Mouse (Mus musculus) layer of hippocampus, postnatal 14 days (tissue): ENCODE results near the gene Fbxo34. TPM values are rescaled to one million over a fixed set of nuclear protein-coding genes. Genes with fewer than 3 reads are reported as not detected.

Source experiments
- DNase-seq, 2 experiments: peaks; one replicate each; pipeline ENCODE4 v3.0.0; 2021 to 2022; ENCODE audit warnings: low spot score in 2 of 2, mixed read lengths in 1 of 2
- total RNA-seq, 2 experiments: library from RNA; stranded (reverse); gene quantifications; 2 replicates each; pipeline ENCODE4 v1.2.3; 2021

Fbxo34 gene
- total RNA-seq, 2 experiments from 2014 or later = 72.5 to 87.0 TPM

DNA sequence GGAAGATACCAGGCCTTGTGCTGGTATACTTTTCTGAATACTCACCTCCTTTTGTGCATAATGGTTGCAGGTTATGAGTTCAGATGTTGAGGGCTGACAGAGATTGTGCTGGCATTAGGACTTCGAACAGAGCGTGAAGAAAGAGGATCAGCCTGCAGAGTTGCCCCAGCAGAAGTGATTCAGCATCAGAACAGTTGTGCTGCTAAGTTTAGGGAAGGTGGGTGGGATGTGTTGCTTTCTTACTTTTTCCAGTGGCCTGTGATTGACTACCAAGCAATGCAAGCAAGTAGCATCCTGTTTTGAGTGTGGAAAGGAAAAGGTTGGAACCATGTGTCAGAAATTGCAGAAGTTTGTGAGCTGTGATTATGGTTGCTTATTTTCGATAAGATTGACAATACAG lies 63.4 kb downstream of the Fbxo34 start:
- DNase-seq = no peak

DNA sequence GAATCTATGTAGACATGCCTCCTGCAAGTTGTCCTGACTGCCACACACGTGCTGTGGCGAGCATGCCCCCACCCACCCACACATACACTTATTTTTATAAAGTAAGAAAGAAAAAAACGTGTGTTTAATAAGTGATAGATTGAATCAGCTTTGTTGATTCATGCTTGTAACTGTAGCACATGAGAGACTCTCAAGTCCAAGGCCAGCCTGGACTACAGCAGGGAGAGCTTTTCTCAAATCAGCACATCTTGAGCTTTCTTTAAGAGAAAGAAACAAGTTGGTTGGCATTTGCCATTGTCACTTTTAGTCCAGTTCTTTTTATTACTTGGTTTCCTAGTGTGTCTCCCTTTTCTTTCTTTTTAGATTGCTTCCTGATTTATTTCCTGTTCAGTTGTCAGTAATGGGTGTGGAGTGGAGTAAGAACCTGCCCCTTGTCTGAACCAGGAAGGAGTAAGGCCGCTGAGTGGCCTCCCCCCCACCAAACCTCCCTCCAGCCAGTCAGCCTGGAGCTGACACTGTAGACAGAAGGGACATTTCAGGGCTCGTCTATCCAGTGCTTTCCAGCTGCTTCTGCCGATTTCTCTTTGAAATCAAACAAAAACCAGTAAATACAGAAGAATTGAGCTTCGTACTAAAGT lies 64.7 kb downstream of the Fbxo34 start:
- no peak for DNase-seq

DNA sequence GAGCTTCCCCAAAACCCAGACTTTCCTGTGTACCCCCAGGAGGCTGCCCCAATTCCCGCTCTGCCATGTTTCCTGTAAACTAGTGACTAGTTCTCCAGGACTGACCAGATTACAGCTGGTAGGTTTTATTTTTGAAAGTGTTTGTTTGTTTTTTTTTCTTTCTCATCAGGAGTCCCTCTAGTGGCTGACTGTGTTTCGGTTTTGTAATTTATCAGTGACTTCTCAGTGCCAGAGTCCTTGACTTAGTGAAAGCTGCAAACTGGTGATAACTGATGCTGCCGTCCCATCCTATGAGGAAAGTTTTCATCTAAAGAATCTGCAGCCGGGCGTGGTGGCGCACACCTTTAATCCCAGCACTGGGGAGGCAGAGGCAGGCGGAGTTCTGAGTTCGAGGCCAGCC lies 65.4 kb downstream of the Fbxo34 start:
- DNase-seq = no peak

DNA sequence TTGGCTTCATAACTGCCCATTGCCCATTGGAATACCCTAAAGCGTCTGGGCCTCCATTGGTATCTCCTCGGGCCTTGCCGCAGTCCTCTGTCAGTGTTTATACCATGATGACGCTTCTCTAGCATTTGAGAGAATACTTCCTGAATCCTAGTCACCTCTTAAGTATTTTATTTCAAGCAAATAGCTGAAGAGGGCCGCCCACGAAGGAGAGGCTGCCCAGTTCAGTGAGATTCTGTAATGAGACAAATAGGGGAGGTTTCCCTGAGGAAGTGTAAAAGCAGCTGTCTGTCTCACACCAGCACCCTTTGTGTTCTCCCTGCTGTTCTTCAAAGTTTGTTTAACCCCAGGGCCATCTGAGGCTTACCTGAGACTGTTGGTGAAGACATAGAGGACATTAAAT lies 66.5 kb downstream of the Fbxo34 start:
- DNase-seq = no peak

DNA sequence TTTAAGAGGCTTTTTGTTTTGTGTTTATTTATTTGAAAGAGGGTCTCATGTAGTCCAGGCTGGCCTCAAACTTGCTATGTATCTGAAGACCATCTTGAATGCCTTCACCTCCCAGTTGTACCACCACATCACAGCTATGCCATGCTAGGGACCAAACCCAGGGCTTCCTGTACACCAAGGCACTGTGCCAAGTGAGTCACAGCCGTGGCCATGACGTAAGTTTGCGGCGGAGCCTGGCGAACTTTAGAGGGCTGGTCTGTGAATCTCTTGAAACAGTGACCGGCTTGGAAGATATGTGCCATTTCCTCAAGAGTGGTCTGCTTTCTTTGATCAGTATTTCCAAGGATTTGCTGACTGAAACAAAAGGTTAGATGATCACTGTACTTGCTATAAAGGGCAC lies 68.4 kb downstream of the Fbxo34 start:
- DNase-seq = no peak

DNA sequence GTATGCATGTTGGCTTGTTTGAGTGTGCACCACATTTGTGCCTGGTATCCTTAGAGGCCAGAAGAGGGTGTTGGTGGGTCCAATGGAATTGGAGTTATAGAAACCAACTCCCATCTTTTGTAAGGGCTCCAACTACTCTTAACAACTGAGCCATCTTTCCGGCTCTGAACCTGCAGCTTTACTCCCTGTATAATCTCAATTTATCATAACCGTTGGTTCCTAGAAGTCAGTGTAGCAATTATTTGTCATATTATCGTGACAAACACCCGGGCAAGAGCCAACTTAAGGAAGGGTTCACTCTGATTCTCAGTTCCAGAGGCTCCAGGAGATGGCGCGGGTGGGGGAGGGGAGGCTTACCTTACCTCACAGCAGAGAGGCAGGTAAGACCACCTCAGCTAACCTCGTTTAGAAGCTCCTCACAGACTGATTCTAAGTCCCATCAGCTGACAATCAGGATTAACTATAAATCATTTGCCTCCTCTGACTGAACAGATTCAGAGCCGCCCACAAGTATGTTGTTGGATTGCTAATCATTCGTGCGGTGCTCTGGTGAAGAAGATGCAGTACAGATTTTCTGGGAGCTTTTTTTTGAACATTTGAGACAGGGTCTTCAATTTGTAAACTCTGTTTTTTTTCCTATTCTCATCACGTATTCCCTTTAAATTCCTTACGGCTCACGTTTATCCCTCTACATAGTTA lies 70.7 kb downstream of the Fbxo34 start:
- DNase-seq = peak in 1 of 2 experiments; percentile 55

DNA sequence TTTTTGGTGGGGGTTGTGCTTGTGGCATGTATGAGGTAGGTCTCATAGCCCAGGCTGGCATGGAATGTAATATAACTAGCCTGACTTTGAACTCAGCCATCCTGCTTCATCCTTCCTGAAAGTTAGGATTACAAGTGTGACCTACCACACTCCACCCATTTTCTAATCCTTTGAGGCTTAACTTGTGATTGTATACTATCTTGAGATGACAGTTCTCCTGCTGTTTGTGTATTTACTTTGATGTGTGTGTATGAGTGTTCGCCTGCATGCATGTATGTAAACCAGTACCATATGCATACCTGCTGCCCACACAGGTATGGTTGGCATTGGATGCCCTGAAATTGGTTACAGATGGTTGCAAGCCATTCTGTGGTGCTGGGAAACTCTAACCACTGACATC lies 71.4 kb downstream of the Fbxo34 start:
- DNase-seq = no peak

DNA sequence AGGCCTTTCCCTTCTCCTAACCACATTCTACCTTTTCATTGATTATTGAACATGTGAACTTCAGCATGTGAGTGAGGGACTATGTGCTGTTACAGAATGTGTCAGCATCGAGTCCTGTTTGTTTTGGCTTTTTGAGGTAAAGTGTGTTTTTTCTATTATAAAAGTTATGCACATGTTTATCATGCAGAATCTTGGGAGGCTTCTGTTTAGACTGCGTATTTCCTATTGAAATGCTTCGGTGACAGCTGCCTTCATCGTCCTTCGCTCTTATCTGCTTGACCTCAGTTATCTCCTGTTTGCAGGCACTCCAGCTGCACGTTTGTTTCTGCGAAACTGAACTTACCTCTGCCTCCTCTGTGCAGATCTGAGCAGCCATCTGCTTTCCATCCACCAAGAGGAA lies 72.1 kb downstream of the Fbxo34 start:
- DNase-seq = no peak

DNA sequence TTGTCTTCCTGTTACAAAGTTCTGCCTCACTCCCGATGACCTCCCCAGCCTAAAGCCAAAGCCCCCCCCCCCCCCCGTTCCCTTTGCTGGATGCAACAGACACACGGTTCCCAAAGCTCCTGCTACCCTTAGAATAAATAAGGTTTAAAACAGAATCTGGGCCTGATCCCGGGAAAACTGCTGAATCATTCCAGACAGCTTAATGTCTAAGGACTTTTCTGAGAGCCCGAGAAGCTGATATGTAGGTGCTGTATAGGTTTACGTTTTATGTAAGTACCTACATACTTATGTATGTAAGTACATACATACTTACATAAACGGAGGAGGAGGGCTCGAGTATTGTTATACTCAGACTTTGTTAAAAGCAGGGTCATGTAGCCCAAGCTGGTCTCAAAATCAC lies 75.2 kb downstream of the Fbxo34 start:
- DNase-seq = no peak

DNA sequence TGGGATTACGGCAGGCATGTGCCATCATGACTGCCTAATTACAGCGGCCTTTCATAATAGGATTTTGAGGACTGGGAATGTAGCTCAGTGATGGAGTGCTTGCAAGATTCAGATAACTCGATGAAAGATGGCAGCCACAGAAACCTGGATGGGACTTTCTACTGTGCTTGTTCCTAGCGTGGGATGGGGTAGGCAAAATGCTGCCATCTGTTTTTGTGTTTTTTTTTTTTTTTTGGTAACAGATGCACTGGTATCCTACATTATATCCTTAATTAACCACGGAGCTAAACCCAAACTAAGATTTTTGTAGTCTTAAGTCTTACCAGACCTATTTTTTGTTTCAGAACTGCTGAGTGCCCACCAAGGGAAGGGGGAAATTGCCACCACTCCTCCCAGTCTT lies 75.6 kb downstream of the Fbxo34 start:
- peak in 1 of 2 experiments; percentile 61 for DNase-seq

DNA sequence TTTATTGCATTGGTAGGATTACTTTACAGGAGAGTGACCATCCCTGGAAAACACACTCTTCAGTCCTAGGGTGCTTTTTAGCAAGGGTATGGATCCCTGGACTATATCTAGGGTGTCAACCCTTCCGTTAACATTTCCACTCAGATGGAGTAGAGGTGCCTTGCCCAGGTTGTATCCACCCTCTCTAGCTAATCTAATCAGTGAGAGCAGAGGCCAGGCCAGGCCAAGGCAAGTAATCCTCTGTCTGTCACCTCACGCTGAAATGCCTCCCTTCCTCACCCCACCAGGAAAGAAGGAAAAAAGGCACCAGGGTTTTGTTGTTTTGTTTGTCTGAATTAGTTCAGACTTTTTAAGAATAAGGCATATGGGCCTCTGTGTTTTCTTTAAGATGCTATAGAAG lies 77.6 kb downstream of the Fbxo34 start:
- DNase-seq = no peak

DNA sequence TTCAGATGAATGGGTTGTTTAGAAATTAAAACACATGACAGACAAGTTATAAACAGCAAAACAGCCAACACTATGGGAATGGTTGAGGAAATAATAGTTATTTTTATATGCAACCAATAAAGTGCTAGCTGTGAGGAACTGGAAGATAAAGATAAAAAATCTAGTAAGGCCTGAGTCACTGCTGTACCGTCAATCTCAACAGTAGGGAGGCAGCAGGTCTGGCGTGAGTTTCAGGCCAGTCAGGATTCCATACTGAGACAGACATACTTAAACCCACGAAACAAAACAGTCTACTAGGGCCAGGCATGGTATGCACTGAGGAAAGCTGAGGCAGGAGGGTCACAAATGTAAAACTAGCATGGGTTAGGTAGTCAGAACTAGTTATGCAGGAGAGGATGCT lies 78.1 kb downstream of the Fbxo34 start:
- no peak for DNase-seq

DNA sequence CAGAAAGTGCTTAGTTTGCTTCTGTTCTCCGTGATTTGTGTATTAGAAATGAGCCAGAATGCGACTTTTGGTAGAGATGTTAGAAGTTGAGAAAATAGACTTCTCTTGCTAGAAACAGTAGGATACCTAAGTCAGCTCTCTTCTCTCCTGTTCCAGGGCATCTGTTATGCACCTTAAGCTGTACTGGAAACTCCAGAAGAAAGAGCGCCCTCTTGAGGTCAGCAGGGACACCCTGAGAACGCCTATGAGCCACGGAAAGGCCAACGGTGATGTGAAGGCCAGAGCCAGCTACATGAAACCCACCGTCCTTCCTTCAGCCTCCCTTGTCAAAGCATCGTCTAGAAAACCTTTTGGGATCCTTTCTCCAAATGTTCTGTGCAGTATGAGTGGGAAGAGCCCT lies 78.8 kb downstream of the Fbxo34 start:
- DNase-seq = peak; percentile 45 to 71

DNA sequence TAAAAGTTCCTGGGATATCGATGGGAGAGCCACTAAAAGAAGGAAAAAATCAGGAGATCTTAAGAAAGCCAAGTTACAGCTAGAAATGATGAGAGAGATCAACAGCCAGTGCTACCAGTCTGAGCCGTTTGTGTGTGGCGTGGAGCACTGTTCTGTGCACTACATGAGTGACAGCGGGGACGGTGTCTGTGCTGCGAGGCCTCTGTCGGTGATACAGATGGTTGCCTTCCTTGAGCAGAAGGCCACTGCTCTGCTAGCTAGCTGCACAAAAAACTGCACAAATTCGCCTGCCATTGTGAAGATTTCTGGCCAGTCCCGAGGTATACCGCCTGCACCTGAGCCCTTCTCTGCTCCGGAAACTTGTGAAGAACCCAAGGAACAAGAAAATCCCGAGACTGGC lies 79.4 kb downstream of the Fbxo34 start:
- DNase-seq = peak in 1 of 2 experiments; percentile 31

DNA sequence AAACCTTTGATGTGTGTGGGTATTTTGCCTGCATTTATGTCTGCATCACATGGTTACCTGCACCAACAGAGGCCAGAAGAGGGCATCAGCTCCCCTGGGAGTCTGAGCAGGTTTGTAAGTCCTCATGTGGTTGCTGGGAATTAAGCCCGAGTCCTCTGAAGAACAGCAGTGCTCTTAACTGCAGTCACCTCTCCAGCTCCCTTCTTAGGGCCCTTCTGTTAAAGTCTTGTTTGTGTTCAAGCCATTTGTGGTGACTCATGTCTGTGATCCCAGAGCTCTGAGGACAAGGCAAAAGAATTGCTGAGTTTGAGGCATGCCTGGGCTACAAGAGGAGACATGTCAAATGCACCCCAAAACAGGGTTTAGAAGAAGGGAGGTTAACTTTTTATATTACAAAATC lies 82.3 kb downstream of the Fbxo34 start:
- DNase-seq = no peak

DNA sequence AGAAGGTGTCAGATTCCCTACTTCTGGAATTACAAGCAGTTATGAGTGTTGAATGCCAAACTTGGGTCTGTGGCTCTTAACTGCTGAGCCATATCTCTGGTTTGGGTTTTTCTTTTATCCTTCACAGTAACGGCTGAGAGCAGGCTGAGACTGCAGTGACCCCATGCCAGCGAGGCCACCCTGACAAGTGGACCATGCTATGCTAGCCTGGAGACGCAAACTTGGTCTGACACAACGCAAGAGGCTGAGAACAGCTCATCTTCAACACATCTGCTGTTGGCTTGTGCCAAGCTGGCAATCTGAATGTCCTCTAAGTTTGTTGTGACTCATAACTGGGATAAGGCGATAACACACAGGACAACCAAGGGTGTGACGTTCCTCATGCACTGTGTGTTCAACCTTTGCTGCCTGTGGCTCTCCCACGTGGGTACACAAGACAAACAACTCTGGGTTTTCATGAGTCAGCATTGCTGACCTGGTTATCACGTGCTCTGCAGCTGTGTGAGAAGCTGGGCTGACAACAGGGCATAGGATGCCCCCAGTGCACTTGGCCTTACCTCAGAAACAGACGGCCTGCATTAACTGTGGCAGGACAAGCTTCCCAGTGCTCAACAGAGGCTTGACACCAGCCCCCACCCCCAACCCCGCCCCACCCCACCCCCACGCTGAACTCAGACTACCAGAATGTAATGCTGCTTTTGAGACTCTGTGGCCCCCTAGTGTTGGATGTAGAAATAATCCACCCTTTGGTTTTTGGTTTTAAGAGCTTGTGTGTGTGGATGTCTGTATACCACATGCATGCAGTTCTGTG lies 83.3 kb downstream of the Fbxo34 start:
- DNase-seq = peak; percentile 35 to 72

DNA sequence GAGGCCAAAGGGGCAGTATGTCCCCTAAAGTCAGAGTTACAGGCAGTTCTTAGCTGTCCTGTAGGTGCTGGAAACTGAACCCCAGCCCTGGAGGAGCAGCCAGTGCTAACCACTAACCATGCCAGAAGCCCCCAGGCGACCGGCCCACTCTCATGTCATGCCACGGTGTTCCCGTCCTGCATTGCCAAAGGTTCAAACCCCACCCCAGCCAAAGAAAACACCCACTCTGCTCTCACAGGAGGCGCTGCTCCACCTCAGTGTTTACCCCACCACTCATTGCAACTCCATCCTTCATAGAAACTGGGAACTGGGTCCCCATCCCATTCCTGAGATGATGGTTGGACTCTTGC lies 83.9 kb downstream of the Fbxo34 start:
- no peak for DNase-seq

DNA sequence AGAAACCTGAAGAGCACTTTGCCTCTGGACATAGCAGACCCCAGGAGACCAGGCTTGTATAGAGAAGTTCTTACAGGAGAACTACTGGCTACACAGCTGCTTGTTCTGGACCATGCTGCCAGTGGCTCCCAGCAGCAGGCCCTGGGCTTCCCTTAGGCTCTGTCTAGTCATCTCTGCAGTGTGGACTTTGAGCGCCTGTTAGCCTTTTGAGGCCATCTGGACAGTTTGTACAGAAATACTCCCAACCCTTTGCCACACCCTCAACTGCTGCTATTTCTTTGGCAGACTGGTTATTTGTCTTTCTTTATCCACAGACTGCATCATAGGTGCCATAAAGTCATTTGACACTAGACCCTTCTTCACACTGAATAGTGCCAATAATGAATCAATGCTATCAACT lies 84.9 kb downstream of the Fbxo34 start:
- DNase-seq = no peak

DNA sequence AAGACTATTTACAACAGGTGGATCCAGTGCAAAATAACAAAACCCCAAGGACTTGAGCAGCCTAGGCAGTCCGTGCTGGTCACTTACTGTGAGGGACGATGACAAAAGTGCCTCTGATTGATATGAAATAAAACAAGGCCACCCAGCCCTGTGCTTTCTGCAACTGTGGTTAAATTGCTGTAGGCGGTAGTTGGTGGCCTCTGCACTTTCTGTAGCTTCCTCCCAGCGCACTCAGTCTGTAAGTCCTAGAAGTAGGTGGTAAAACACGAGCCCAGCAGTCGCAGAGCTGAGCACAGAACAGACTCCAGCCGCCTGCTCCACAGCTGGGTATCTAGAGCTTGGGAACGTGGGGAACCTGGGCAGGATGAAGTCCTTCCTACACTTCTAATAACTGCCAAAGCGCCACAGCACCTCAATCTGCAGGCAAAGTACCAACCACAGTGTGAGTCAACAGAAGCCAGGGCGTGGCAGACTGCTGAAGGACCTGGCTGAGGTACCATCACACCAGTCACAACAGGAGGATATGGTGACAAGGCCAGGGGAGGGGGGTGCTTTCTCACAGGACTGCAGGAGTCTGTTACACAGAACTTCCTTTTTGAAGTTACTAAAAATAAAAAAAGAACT lies 91.2 kb downstream of the Fbxo34 start:
- DNase-seq = no peak

DNA sequence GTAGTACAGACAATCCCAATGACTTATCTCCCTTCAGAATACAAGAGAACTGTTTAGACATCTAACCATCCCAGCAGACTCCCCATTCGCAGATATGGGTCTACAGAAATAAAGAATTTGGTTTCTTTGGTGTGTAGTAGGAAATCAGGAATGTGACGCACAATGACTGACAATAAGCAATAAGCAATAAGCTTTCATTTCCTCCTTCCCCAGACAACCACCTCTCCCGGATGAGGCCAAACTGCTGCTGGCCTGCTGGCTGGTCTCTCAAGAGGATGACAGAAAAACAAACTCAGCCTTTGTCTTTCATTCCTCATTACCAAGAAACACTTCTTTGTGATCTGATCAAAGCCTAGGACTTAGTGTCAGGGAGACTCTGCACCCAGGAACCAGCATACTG lies 92.1 kb downstream of the Fbxo34 start:
- no peak for DNase-seq

DNA sequence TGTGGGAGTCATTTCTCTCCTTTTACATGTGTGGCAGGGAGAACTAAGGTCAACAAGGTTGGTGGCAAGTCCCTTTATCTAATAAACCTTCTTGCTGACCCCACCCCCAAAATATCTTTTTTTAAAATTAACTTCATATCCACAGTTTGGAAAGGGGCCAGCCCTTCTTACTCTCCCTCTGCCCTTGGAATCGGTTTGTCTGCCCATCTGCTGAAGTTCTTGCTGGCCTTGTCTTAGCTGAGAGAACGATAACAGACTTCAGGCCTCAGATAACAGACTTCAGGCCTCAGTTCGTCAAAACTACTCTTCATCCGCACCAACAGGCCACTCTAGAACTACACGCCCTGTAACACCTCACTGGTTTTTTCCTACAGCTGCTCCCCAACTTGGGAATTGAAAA lies 94.1 kb downstream of the Fbxo34 start:
- DNase-seq = no peak

DNA sequence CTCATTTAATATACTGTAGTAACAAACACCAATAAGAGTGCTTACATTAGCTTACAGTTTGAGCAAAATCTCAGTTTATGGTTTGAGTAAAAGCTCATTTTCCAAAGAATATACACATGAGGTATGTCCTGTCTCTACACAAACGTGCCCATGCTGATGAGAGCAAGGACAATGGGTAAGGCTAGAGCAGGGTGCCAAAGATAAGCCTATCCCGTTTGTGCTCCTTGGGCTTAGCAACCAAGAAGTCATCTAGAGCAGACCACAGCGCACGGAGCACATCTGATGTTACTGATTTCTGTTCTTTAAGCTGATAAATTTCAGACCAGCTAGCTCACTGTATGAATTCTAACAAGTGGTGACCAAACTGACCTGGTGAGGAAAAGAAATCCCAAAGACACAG lies 94.7 kb downstream of the Fbxo34 start:
- DNase-seq = no peak
